Mouse (Mus musculus) C2C12 (cell line): ENCODE data around the gene Pld2. TPM values are rescaled to one million over a fixed set of nuclear protein-coding genes. Genes with fewer than 3 reads are reported as not detected.
A peak's percentile ranks its signal among the peaks of the same experiment; 100 is the strongest.
"Not testable (repeated sequence)": the region's sequence is repeated elsewhere in the genome, so short reads cannot be mapped to it uniquely, and the experiment has no call there.

Source experiments
- H3K27me3 ChIP-seq: one replicate; pipeline ENCODE4 v1.6.1; 2011; ENCODE audit not compliant: control insufficient read depth, insufficient read depth, insufficient read length
- H3K36me3 ChIP-seq: one replicate; pipeline ENCODE4 v1.6.1; 2011; ENCODE audit not compliant: control insufficient read depth, insufficient read depth
- H3K4me3 ChIP-seq: one replicate; pipeline ENCODE4 v1.5.1; 2011; ENCODE audit warnings: mild to moderate bottlenecking, control low read depth; ENCODE audit not compliant: poor library complexity, insufficient read depth, severe bottlenecking
- H3K79me2 ChIP-seq: one replicate; pipeline ENCODE4 v1.6.1; 2011; ENCODE audit not compliant: control insufficient read depth, insufficient read depth
- H3K79me3 ChIP-seq: one replicate; pipeline ENCODE4 v1.6.1; 2011; ENCODE audit warnings: low read depth, control low read depth
- H3ac ChIP-seq: one replicate; pipeline ENCODE3; 2011; ENCODE audit warnings: low read depth; ENCODE audit not compliant: control insufficient read depth, insufficient read length
- CEBPB ChIP-seq: IDR thresholded peaks from one replicate; pipeline ENCODE4 v1.6.1; 2011; ENCODE audit warnings: low read depth, mild to moderate bottlenecking, control low read depth, moderate library complexity
- CTCF ChIP-seq: IDR thresholded peaks from one replicate; pipeline ENCODE4 v1.5.1; 2011; ENCODE audit not compliant: control insufficient read depth, insufficient read depth, insufficient read length
- FOSL1 ChIP-seq: IDR thresholded peaks from one replicate; pipeline ENCODE4 v1.8.0; 2011; ENCODE audit warnings: mild to moderate bottlenecking, low read length; ENCODE audit not compliant: poor library complexity, insufficient read depth, severe bottlenecking
- MAX ChIP-seq: IDR thresholded peaks from one replicate; pipeline ENCODE4 v1.6.1; 2011; ENCODE audit warnings: mild to moderate bottlenecking, control low read depth
- MYOD1 ChIP-seq: IDR thresholded peaks from one replicate; pipeline ENCODE4 v1.6.1; 2011; ENCODE audit warnings: low read depth; ENCODE audit not compliant: control insufficient read depth, insufficient read length
- MYOG ChIP-seq: IDR thresholded peaks from one replicate; pipeline ENCODE4 v1.6.1; 2011; ENCODE audit not compliant: control insufficient read depth, insufficient read length; ENCODE audit errors: extremely low read depth
- USF1 ChIP-seq: IDR thresholded peaks from one replicate; pipeline ENCODE4 v1.6.1; 2011; ENCODE audit warnings: low read depth, mild to moderate bottlenecking, control low read depth, moderate library complexity
- polyA plus RNA-seq: library from polyadenylated mRNA; unstranded; fragments of >200 nt; fragmentation: generic; extraction: Trizol; gene quantifications from one replicate; pipeline ENCODE4 v1.2.1, GENCODE M21; 2012; ENCODE audit warnings: missing spikeins

The Pld2 gene
- polyA plus RNA-seq, 1 experiment, result 9.3 TPM

- peaks cover 88% of the 10 kb centered on the region for H3K79me2 ChIP-seq
- no peak for TF ChIP-seq FOSL1
- no peak for TF ChIP-seq CTCF
- no peak for TF ChIP-seq MYOG
- TF ChIP-seq MYOD1, result no peak
- TF ChIP-seq CEBPB, result no peak
- TF ChIP-seq USF1, result no peak
- TF ChIP-seq MAX, result no peak
- H3ac ChIP-seq, result no peak overlapping the region
- no peak overlapping the region for H3K4me3 ChIP-seq
- peaks cover 14% of the 10 kb centered on the region for H3K36me3 ChIP-seq
- H3K79me3 ChIP-seq, result peaks cover 76% of the 10 kb centered on the region
- no peaks in the 10 kb centered on the region for H3K27me3 ChIP-seq
Observed at GRCm38 (mm10) chr11:70566586-70566985, 26.7 kb downstream of the Pld2 start.

GRCm38 (mm10) chr11:70570614-70571013 lies 30.8 kb downstream of the Pld2 start:
- Histone ChIP-seq H3K79me3 (peaks cover 72% of the 10 kb centered on the region), H3K79me2 (peaks cover 98% of the 10 kb centered on the region), H3K36me3 (peaks cover 14% of the 10 kb centered on the region)
- H3ac ChIP-seq, H3K4me3 ChIP-seq, H3K27me3 ChIP-seq: not testable (repeated sequence)

- Histone ChIP-seq H3K4me3 (no peak overlapping the region), H3K36me3 (peaks cover 9% of the 10 kb centered on the region), H3K79me2 (peaks cover 98% of the 10 kb centered on the region), H3K79me3 (peaks cover 70% of the 10 kb centered on the region), H3K27me3 (no peaks in the 10 kb centered on the region), H3ac (no peak overlapping the region)
- TF ChIP-seq USF1, result no peak
Observed at GRCm38 (mm10) chr11:70571641-70572040, 31.8 kb downstream of the Pld2 start.

GRCm38 (mm10) chr11:70572348-70572902 lies 32.6 kb downstream of the Pld2 start:
- Histone ChIP-seq H3K79me3 (peaks cover 66% of the 10 kb centered on the region), H3ac (no peak overlapping the region), H3K79me2 (peaks cover 97% of the 10 kb centered on the region), H3K4me3 (no peak overlapping the region), H3K27me3 (no peaks in the 10 kb centered on the region), H3K36me3 (peaks cover 9% of the 10 kb centered on the region)
- no peak for TF ChIP-seq CEBPB
- TF ChIP-seq CTCF, result no peak
- no peak for TF ChIP-seq USF1
- peak; percentile 48 for TF ChIP-seq MAX
- peak; percentile 24 for TF ChIP-seq FOSL1
- no peak for TF ChIP-seq MYOG
- no peak for TF ChIP-seq MYOD1

- H3ac ChIP-seq, result peak overlapping the region; percentile 41
- no peaks in the 10 kb centered on the region for H3K27me3 ChIP-seq
- peaks cover 97% of the 10 kb centered on the region for H3K79me2 ChIP-seq
Observed at GRCm38 (mm10) chr11:70573872-70574271, 34.0 kb downstream of the Pld2 start.

GRCm38 (mm10) chr11:70577201-70577600 lies 37.3 kb downstream of the Pld2 start:
- no peaks in the 10 kb centered on the region for H3K36me3 ChIP-seq
- TF ChIP-seq CEBPB, result no peak
- no peak for TF ChIP-seq MAX
- TF ChIP-seq CTCF, result no peak
- TF ChIP-seq MYOD1, result peak; percentile 67
- no peak for TF ChIP-seq USF1
- TF ChIP-seq FOSL1, result no peak
- no peak for TF ChIP-seq MYOG
- H3K79me2 ChIP-seq, result peaks cover 97% of the 10 kb centered on the region
- H3ac ChIP-seq, result no peak overlapping the region
- H3K27me3 ChIP-seq, result no peaks in the 10 kb centered on the region
- H3K4me3 ChIP-seq, result no peak overlapping the region
- peaks cover 49% of the 10 kb centered on the region for H3K79me3 ChIP-seq

More at GRCm38 (mm10) chr11:70573872-70574271, 34.0 kb downstream of the Pld2 start:
- Histone ChIP-seq H3K79me3 (peaks cover 64% of the 10 kb centered on the region), H3K4me3 (no peak overlapping the region), H3K36me3 (no peaks in the 10 kb centered on the region)
- TF ChIP-seq USF1 (no peak), MAX (no peak), MYOD1 (no peak), MYOG (no peak), CEBPB (no peak), CTCF (no peak), FOSL1 (no peak)
